21 mouse cellular contexts compared by ENCODE assay signal in genomic region chr8:123665580-123665979, GRCm38 (mm10).
"Had no signal": no experiment of that assay in that cellular context is flagged by ENCODE, and none has a peak within 500 bp of the region (broad histone marks: within the 10 kb centered on the region; RNA-seq: fewer than 3 reads in every experiment).

No protein-coding gene starts in this region.

- H3K4me1 ChIP-seq: liver, embryonic 12.5 days; midbrain, embryonic 13.5 days had no signal

- H3K27me3 ChIP-seq: limb, embryonic 13.5 days; liver, embryonic 15.5 days; midbrain, embryonic 13.5 days; neural tube, embryonic 13.5 days had no signal

- ATAC-seq: liver, embryonic 12.5 days; midbrain, embryonic 13.5 days; midbrain, embryonic 16.5 days had no signal

- H3K36me3 ChIP-seq: liver, embryonic 15.5 days had no signal

- H3K9ac ChIP-seq: limb, embryonic 13.5 days; liver, embryonic 12.5 days; liver, embryonic 15.5 days; midbrain, embryonic 13.5 days; neural tube, embryonic 13.5 days had no signal

- H3K27ac ChIP-seq: layer of hippocampus, adult 2 months; limb, embryonic 10.5 days; limb, embryonic 13.5 days; liver, embryonic 12.5 days; liver, embryonic 15.5 days; macrophage; midbrain, embryonic 10.5 days; midbrain, embryonic 13.5 days; neural tube, embryonic 13.5 days had no signal

- H3K4me3 ChIP-seq: layer of hippocampus, adult 2 months; limb, embryonic 10.5 days; limb, embryonic 13.5 days; liver, embryonic 12.5 days; liver, embryonic 15.5 days; megakaryocyte, embryonic 14.5 days; midbrain, embryonic 10.5 days; midbrain, embryonic 13.5 days; myocyte; neural tube, embryonic 13.5 days had no signal

- H3K9me3 ChIP-seq: limb, embryonic 10.5 days; limb, embryonic 13.5 days; liver, embryonic 12.5 days; liver, embryonic 15.5 days; midbrain, embryonic 10.5 days; midbrain, embryonic 13.5 days; neural tube, embryonic 13.5 days had no signal

- H3K4me2 ChIP-seq: limb, embryonic 13.5 days; liver, embryonic 12.5 days; liver, embryonic 15.5 days; midbrain, embryonic 13.5 days; neural tube, embryonic 13.5 days had no signal

- DNase-seq: kidney, adult 11 months; kidney, adult 9 months; kidney, postnatal 14 days; kidney, postnatal 4 days; layer of hippocampus, adult 9-11 months; liver; lung, adult 18-20 months; lung, postnatal 14 days; thymus, postnatal 25 days had no signal
